Mouse (Mus musculus) bone marrow, adult 2 months (tissue): ENCODE measurements at regions not wholly inside any gene's neighbourhood (a gene's known extent, or its start where the extent isn't known, plus 50 kb on each side); places are given as distances from the start of the nearest gene placed in this dataset.

Source experiments
- H3K27ac ChIP-seq: fragments of 200-500 bp; 2 replicates; pipeline ENCODE4 v1.5.1; 2012; ENCODE audit warnings: low read depth, mild to moderate bottlenecking, control low read depth, inconsistent platforms, low read length; ENCODE audit not compliant: control insufficient read depth, poor library complexity, insufficient read depth
- H3K4me1 ChIP-seq: fragments of 200-500 bp; 2 replicates; pipeline ENCODE4 v1.6.1; 2011; ENCODE audit warnings: low read length; ENCODE audit not compliant: control insufficient read depth, insufficient read depth
- H3K4me3 ChIP-seq: fragments of 200-500 bp; replicated peaks from 2 replicates; pipeline ENCODE3; 2011; ENCODE audit warnings: mild to moderate bottlenecking, low read depth, low read length, control low read depth; ENCODE audit not compliant: control insufficient read depth
- CTCF ChIP-seq: fragments of 200-500 bp; IDR thresholded peaks from 2 replicates; pipeline ENCODE4 v1.5.1; 2011; ENCODE audit warnings: low read length, control low read depth; ENCODE audit not compliant: control insufficient read depth, insufficient read depth
- POLR2A ChIP-seq: fragments of 200-500 bp; IDR thresholded peaks from 2 replicates; pipeline ENCODE4 v1.6.1; 2011; ENCODE audit warnings: low read depth, mild to moderate bottlenecking, control low read depth, low read length, borderline replicate concordance; ENCODE audit not compliant: control insufficient read depth
- WGBS: fragments of 180-500 bp; shearing (Covaris S2); methylation state at CpG from one replicate; pipeline ENCODE4 v1.1.7; 2018; 5-methylcytosine and 5-hydroxymethylcytosine counted together

- no peak for TF ChIP-seq POLR2A
- no peak overlapping the region for H3K4me3 ChIP-seq
- no peak overlapping the region for H3K27ac ChIP-seq
- no peaks in the 10 kb centered on the region; the same call in 1 of the 2 replicates for H3K4me1 ChIP-seq
- 27% methylated on average over 5 of the region's 5 CpGs for WGBS
Observed at GRCm38 (mm10) chr2:167843921-167844320, 87.9 kb upstream of the Ptpn1 start.

GRCm38 (mm10) chr2:167842993-167843392, 88.9 kb upstream of the Ptpn1 start:
- H3K4me1 ChIP-seq = no peaks in the 10 kb centered on the region; the same call in 1 of the 2 replicates
- TF ChIP-seq POLR2A (no peak), CTCF (no peak)
- H3K4me3 ChIP-seq = no peak overlapping the region
- H3K27ac ChIP-seq = no peak overlapping the region
- 73% methylated on average over 2 of the region's 2 CpGs for WGBS

GRCm38 (mm10) chr2:167842473-167842872, 89.4 kb upstream of the Ptpn1 start:
- Histone ChIP-seq H3K4me1 (no peaks in the 10 kb centered on the region; the same call in 1 of the 2 replicates), H3K27ac (no peak overlapping the region), H3K4me3 (no peak overlapping the region)
- no peak for TF ChIP-seq POLR2A
- TF ChIP-seq CTCF = no peak
- 79% methylated on average over 1 of the region's 1 CpGs for WGBS

- no peak overlapping the region for H3K27ac ChIP-seq
- TF ChIP-seq CTCF (no peak), POLR2A (no peak)
- H3K4me3 ChIP-seq = no peak overlapping the region
- WGBS = 31% methylated on average over 22 of the region's 22 CpGs
- no peaks in the 10 kb centered on the region; the same call in 1 of the 2 replicates for H3K4me1 ChIP-seq
Observed at GRCm38 (mm10) chr2:167841339-167842240, 90.3 kb upstream of the Ptpn1 start.

GRCm38 (mm10) chr2:167840344-167840743, 91.5 kb upstream of the Ptpn1 start:
- Histone ChIP-seq H3K27ac (no peak overlapping the region), H3K4me1 (no peaks in the 10 kb centered on the region; the same call in 1 of the 2 replicates), H3K4me3 (no peak overlapping the region)
- TF ChIP-seq CTCF = no peak
- TF ChIP-seq POLR2A = no peak
- 3% methylated on average over 9 of the region's 9 CpGs for WGBS

DNA sequence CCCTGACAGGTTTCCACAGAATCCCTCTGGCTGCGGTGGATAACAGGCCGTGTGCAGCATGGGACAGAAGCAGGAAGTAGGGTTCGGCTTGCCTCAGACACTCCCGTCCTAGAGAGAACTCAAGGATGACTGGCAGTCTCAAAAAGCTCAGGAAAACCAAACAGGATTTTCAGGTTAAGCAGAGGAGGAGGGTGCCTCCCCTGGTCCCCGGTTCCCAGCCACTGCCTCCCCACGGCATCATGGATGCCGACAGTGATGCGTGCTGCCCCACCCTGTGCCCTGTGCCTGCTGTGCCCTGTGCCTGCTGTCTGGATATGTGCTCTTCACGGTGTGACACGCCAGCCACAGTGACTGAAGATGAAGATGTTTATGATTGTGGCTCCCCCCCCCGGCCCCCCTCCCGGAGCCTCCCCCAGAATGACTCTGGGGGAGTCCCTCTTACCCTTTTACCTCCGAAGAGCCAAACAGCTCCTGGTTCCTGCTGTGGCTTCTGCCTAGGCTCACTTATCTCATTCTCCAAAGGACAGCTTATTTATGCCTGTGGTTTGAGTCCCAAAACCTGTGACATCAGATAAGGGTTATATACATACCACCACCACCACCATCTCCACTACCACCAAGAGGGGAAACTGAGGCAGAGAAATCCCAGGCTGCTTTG, 92.4 kb upstream of the Ptpn1 start:
- Histone ChIP-seq H3K27ac (no peak overlapping the region), H3K4me3 (no peak overlapping the region), H3K4me1 (no peaks in the 10 kb centered on the region; the same call in 1 of the 2 replicates)
- WGBS = 5% methylated on average over 13 of the region's 13 CpGs
- no peak for TF ChIP-seq CTCF
- no peak for TF ChIP-seq POLR2A

DNA sequence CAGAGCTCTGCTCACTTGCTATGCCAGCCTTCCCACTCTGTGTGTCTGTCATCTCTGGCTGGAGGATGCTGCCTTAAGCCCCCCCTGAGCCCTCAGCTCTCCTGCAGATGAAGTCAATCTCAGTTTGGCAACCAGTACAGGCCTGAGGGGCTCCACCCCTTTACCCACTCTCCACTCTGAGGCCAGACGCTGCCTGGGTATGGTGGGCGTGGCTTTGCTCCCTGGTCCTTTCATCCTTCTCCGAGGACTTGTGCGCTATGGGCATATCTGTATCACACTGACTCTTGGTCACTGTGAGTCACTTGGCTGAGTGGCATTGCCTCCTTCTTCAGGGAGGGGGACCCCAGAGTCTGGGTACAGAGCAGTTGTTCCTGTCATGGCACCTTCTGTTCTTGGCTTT, 94.3 kb upstream of the Ptpn1 start:
- 71% methylated on average over 4 of the region's 4 CpGs for WGBS
- Histone ChIP-seq H3K4me3 (no peak overlapping the region), H3K27ac (no peak overlapping the region), H3K4me1 (peaks cover 1% of the 10 kb centered on the region; the same call in 1 of the 2 replicates)
- TF ChIP-seq POLR2A (no peak), CTCF (no peak)

GRCm38 (mm10) chr2:167836611-167837010, 95.2 kb upstream of the Ptpn1 start:
- TF ChIP-seq POLR2A (no peak), CTCF (no peak)
- Histone ChIP-seq H3K27ac (no peak overlapping the region), H3K4me3 (no peak overlapping the region), H3K4me1 (peaks cover 1% of the 10 kb centered on the region; the same call in 1 of the 2 replicates)
- 52% methylated on average over 7 of the region's 7 CpGs for WGBS
